Comparison of ENCODE assay signal across 14 mouse cellular contexts in genomic region chr11:63046380-63046779, GRCm38 (mm10). TPM values are rescaled to one million over a fixed set of nuclear protein-coding genes. Genes with fewer than 3 reads are reported as not detected.
A peak's percentile ranks its signal among the peaks of the same experiment; 100 is the strongest.
DNase-seq lines count a peak whose midpoint lies in the region; ATAC-seq and TF ChIP-seq lines count a peak whose summit lies in the region.
"Had no signal": no experiment of that assay in that cellular context is flagged by ENCODE, and none has a peak within 500 bp of the region (broad histone marks: within the 10 kb centered on the region; RNA-seq: fewer than 3 reads in every experiment).

No protein-coding gene starts in this region.

- no peak for ATAC-seq in liver, embryonic 14.5 days (ENCODE audit: insufficient read depth)
- no peak for ATAC-seq in liver, embryonic 11.5 days (replicated peaks; ENCODE audit: low FRiP score)
- ATAC-seq in liver, postnatal 0 days = peak; percentile 72
- ATAC-seq: forebrain, embryonic 15.5 days had no signal

- DNase-seq in gastrocnemius, postnatal 25 days = peak; percentile 23
- no peak for DNase-seq in gastrocnemius, postnatal 36 days
- DNase-seq in liver, embryonic 14.5 days (ENCODE audit: low read depth in 3 of 3, low spot score in 3 of 3) = peak in 2 of 3 experiments; percentile 4
- no peak for DNase-seq in liver, embryonic 11.5 days (ENCODE audit: low spot score)
- DNase-seq in liver, postnatal 0 days = peak; percentile 25
- DNase-seq in spleen, postnatal 36 days (ENCODE audit: low spot score in 2 of 2) = peak; percentile 56 to 62
- no peak for DNase-seq in cerebellum, adult 9-11 months
- no peak for DNase-seq in frontal cortex, postnatal 25 days (ENCODE audit: low spot score in 2 of 2)
- DNase-seq: embryo, embryonic 11 days had no signal

- H3K4me1 ChIP-seq in liver, embryonic 14.5 days (replicated peaks; ENCODE audit: control insufficient read depth in 2 of 2, insufficient read depth in 2 of 2, low read length in 1 of 2) = no peaks in the 10 kb centered on the region
- H3K4me1 ChIP-seq in liver, embryonic 11.5 days (replicated peaks; ENCODE audit: control insufficient read depth, insufficient read depth, low read length) = no peaks in the 10 kb centered on the region
- no peaks in the 10 kb centered on the region for H3K4me1 ChIP-seq in liver, postnatal 0 days (ENCODE audit: insufficient read depth)
- H3K4me1 ChIP-seq: forebrain, embryonic 15.5 days; midbrain, embryonic 10.5 days had no signal

- WGBS in liver, embryonic 14.5 days (ENCODE audit: insufficient replicate concordance) = 48% methylated on average over 8 of the region's 8 CpGs
- 58% methylated on average over 8 of the region's 8 CpGs for WGBS in liver, embryonic 11.5 days
- 56% methylated on average over 8 of the region's 8 CpGs for WGBS in liver, postnatal 0 days (ENCODE audit: insufficient replicate concordance)

- 0 out of 2 replicates have a peak, but pooled peaks have one; percentile 8 for TF ChIP-seq EP300 in liver, embryonic 14.5 days (IDR thresholded peaks at IDR 0.05; ENCODE audit: low read depth)
- no peak for TF ChIP-seq EP300 in liver, postnatal 0 days (IDR thresholded peaks at IDR 0.05; ENCODE audit: low read depth)

- no peak for TF ChIP-seq CTCF in liver, embryonic 14.5 days (IDR thresholded peaks at IDR 0.05; ENCODE audit: low read depth)
- no peak for TF ChIP-seq CTCF in liver, postnatal 0 days (IDR thresholded peaks at IDR 0.05; ENCODE audit: low read depth)

- H3K27me3 ChIP-seq in liver, embryonic 14.5 days (ENCODE audit: control insufficient read depth, insufficient read depth, low read length) = no peaks in the 10 kb centered on the region
- no peaks in the 10 kb centered on the region for H3K27me3 ChIP-seq in liver, embryonic 11.5 days (replicated peaks; ENCODE audit: control insufficient read depth, insufficient read depth, low read length)
- no peaks in the 10 kb centered on the region for H3K27me3 ChIP-seq in liver, postnatal 0 days (ENCODE audit: insufficient read depth, low read length)
- H3K27me3 ChIP-seq: forebrain, embryonic 15.5 days; heart, embryonic 12.5 days had no signal

- intact Hi-C loops in gastrocnemius, postnatal 36 days (cut with DNase I) = no loop called here

- no peak overlapping the region for H3K27ac ChIP-seq in liver, embryonic 14.5 days
- no peak overlapping the region for H3K27ac ChIP-seq in liver, embryonic 11.5 days (ENCODE audit: low read depth, low read length)
- no peak overlapping the region for H3K27ac ChIP-seq in liver, postnatal 0 days (ENCODE audit: low read depth)
- H3K27ac ChIP-seq: forebrain, embryonic 15.5 days; midbrain, embryonic 10.5 days had no signal

- no peak overlapping the region for H3K4me3 ChIP-seq in liver, embryonic 14.5 days (ENCODE audit: insufficient read depth in 1 of 2, low read depth in 2 of 2, low read length in 2 of 2)
- H3K4me3 ChIP-seq in liver, embryonic 11.5 days (ENCODE audit: low read depth, low read length) = no peak overlapping the region
- H3K4me3 ChIP-seq in liver, postnatal 0 days (ENCODE audit: low read depth, low read length) = no peak overlapping the region
- H3K4me3 ChIP-seq: forebrain, embryonic 15.5 days; heart, embryonic 12.5 days; midbrain, embryonic 10.5 days had no signal

- H3K9ac ChIP-seq in liver, embryonic 14.5 days (replicated peaks) = no peak overlapping the region
- H3K9ac ChIP-seq in liver, embryonic 11.5 days (ENCODE audit: low read depth, low read length) = no peak overlapping the region
- no peak overlapping the region for H3K9ac ChIP-seq in liver, postnatal 0 days (replicated peaks)
- H3K9ac ChIP-seq: forebrain, embryonic 15.5 days; heart, embryonic 12.5 days had no signal

- H3K4me2 ChIP-seq in liver, embryonic 14.5 days (ENCODE audit: low read depth) = no peak overlapping the region
- H3K4me2 ChIP-seq in liver, embryonic 11.5 days = no peak overlapping the region
- no peak overlapping the region for H3K4me2 ChIP-seq in liver, postnatal 0 days (ENCODE audit: low read depth, low read length)
- H3K4me2 ChIP-seq: forebrain, embryonic 15.5 days; heart, embryonic 12.5 days had no signal

- no peaks in the 10 kb centered on the region for H3K9me3 ChIP-seq in liver, embryonic 14.5 days (ENCODE audit: control insufficient read depth, low read length)
- H3K9me3 ChIP-seq in liver, embryonic 11.5 days (ENCODE audit: control insufficient read depth, low read length) = no peaks in the 10 kb centered on the region
- no peaks in the 10 kb centered on the region for H3K9me3 ChIP-seq in liver, postnatal 0 days (ENCODE audit: low read length)
- H3K9me3 ChIP-seq: forebrain, embryonic 15.5 days; heart, embryonic 12.5 days; midbrain, embryonic 10.5 days had no signal

- no peaks in the 10 kb centered on the region for H3K36me3 ChIP-seq in liver, embryonic 14.5 days (replicated peaks; ENCODE audit: control insufficient read depth, insufficient read depth, low read depth)
- no peaks in the 10 kb centered on the region for H3K36me3 ChIP-seq in liver, embryonic 11.5 days (ENCODE audit: control insufficient read depth, insufficient read depth, low read length)
- no peaks in the 10 kb centered on the region for H3K36me3 ChIP-seq in liver, postnatal 0 days (replicated peaks; ENCODE audit: insufficient read depth, low read length)
- H3K36me3 ChIP-seq: forebrain, embryonic 15.5 days; heart, embryonic 12.5 days; midbrain, embryonic 10.5 days had no signal

RNA-seq across cellular contexts. Expression of gene Tekt3, which starts 15.1 kb away (rescaled TPM):
- total RNA-seq in gastrocnemius, postnatal 25 days (2021) = not detected
- not detected for total RNA-seq in gastrocnemius, postnatal 36 days (2021)
- polyA plus RNA-seq in liver, embryonic 14.5 days (2012; rRNA removed) = not detected in 2 replicates
- polyA plus RNA-seq in liver, embryonic 14.5 days (2014; fragmentation: Nextera tagmentation; extraction: Ambion mirVana) = not detected in 2 replicates
- polyA plus RNA-seq in liver, embryonic 11.5 days (2014; fragmentation: Nextera tagmentation; extraction: Ambion mirVana) = not detected in 2 replicates
- not detected in 2 replicates for polyA plus RNA-seq in liver, postnatal 0 days (2015; fragmentation: Nextera tagmentation; extraction: Ambion mirVana)
- total RNA-seq: adrenal gland, postnatal 4 days; neutrophil, adult 5-6 weeks had no signal
- polyA plus RNA-seq: forebrain, embryonic 15.5 days; heart, embryonic 12.5 days; midbrain, embryonic 10.5 days had no signal

Comparison
In these comparisons a context has a peak if more than half of its experiments do, and no peak if none do; other contexts are left out.
1. DNase-seq: peak in gastrocnemius, postnatal 25 days (single experiment), liver, embryonic 14.5 days (2 of 3), liver, postnatal 0 days (single experiment) and spleen, postnatal 36 days (2 of 2); none in gastrocnemius, postnatal 36 days (0 of 2), liver, embryonic 11.5 days (single experiment), cerebellum, adult 9-11 months (single experiment) and frontal cortex, postnatal 25 days (0 of 2).